Mouse (Mus musculus) embryonic facial prominence, embryonic 12.5 days (tissue): ENCODE data around the gene Nudc. TPM values are rescaled to one million over a fixed set of nuclear protein-coding genes. Genes with fewer than 3 reads are reported as not detected.

Source experiments
- ATAC-seq: fragments of 200-750 bp; cut with Nextera tagmentation; 2 replicates; pipeline ENCODE4 v1.8.0; 2017; ENCODE audit not compliant: insufficient number of reproducible peaks, insufficient read depth, low FRiP score, low TSS enrichment
- H3K27ac ChIP-seq: fragments of 300-500 bp; sonication (generic); 2 replicates; pipeline ENCODE4 v1.5.1; 2016; ENCODE audit warnings: mild to moderate bottlenecking
- H3K27me3 ChIP-seq: fragments of 300-500 bp; sonication (generic); 2 replicates; pipeline ENCODE4 v1.6.1; 2016; ENCODE audit warnings: mild to moderate bottlenecking, moderate library complexity
- H3K36me3 ChIP-seq: fragments of 300-500 bp; sonication (generic); 2 replicates; pipeline ENCODE4 v1.6.1; 2016; ENCODE audit warnings: mild to moderate bottlenecking
- H3K4me1 ChIP-seq: fragments of 300-500 bp; sonication (generic); 2 replicates; pipeline ENCODE4 v1.6.1; 2016
- H3K4me2 ChIP-seq: fragments of 300-500 bp; sonication (generic); replicated peaks from 2 replicates; pipeline ENCODE4 v1.6.1; 2016; ENCODE audit warnings: mild to moderate bottlenecking, moderate library complexity
- H3K4me3 ChIP-seq: fragments of 300-500 bp; sonication (generic); 2 replicates; pipeline ENCODE4 v1.5.1; 2016; ENCODE audit warnings: mild to moderate bottlenecking
- H3K9ac ChIP-seq: fragments of 300-500 bp; sonication (generic); 2 replicates; pipeline ENCODE4 v1.6.1; 2016; ENCODE audit warnings: mild to moderate bottlenecking, moderate library complexity
- H3K9me3 ChIP-seq: fragments of 300-500 bp; sonication (generic); 2 replicates; pipeline ENCODE4 v1.6.1; 2016; ENCODE audit warnings: mild to moderate bottlenecking, moderate library complexity
- WGBS: fragments of 180-500 bp; shearing (Covaris S2); methylation state at CpG from one replicate; pipeline ENCODE4 v1.1.7; 2016; 5-methylcytosine and 5-hydroxymethylcytosine counted together
- polyA plus RNA-seq: library from polyadenylated mRNA; unstranded; fragments of >200 nt; fragmentation: Nextera tagmentation; extraction: Ambion mirVana; gene quantifications from 2 replicates; pipeline ENCODE4 v1.2.1, GENCODE M21; 2016

Nudc gene
- polyA plus RNA-seq, 1 experiment from 2014 or later, result 369 TPM

DNA sequence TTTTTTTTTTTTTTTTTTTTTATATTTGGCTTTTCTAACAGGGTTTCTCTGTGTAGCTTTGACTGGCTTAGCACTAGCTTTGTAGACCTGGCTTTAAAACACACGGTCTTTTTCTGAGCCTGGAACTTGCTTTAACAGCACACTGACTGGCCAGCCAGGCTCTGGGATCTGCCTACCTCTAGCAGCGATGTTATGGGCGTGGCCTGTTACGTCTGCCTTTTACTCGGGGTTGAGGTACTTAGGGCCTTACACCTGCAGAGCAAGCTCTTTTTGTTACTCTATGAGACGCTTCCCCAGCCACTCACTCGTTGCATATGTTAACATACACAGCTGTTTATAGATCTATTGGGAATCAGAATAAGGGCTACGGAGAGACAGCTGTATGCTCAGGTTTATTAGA, 21.5 kb upstream of the Nudc start:
- Histone ChIP-seq H3K4me3 (no peak overlapping the region), H3K27me3 (no peaks in the 10 kb centered on the region), H3K4me1 (no peaks in the 10 kb centered on the region), H3K9me3 (no peaks in the 10 kb centered on the region), H3K27ac (no peak overlapping the region), H3K36me3 (no peaks in the 10 kb centered on the region), H3K9ac (no peak overlapping the region), H3K4me2 (no peak overlapping the region)
- no peak for ATAC-seq
- 22% methylated on average over 8 of the region's 8 CpGs for WGBS

GRCm38 (mm10) chr4:133563123-133563571, 17.4 kb upstream of the Nudc start:
- H3K9me3 ChIP-seq, result no peaks in the 10 kb centered on the region
- H3K9ac ChIP-seq, result no peak overlapping the region
- H3K4me1 ChIP-seq, result no peaks in the 10 kb centered on the region
- no peak for ATAC-seq
- H3K27ac ChIP-seq, result no peak overlapping the region
- no peak overlapping the region for H3K4me2 ChIP-seq
- no peaks in the 10 kb centered on the region for H3K27me3 ChIP-seq
- H3K36me3 ChIP-seq, result no peaks in the 10 kb centered on the region
- no peak overlapping the region for H3K4me3 ChIP-seq
- WGBS, result 76% methylated on average over 11 of the region's 11 CpGs

DNA sequence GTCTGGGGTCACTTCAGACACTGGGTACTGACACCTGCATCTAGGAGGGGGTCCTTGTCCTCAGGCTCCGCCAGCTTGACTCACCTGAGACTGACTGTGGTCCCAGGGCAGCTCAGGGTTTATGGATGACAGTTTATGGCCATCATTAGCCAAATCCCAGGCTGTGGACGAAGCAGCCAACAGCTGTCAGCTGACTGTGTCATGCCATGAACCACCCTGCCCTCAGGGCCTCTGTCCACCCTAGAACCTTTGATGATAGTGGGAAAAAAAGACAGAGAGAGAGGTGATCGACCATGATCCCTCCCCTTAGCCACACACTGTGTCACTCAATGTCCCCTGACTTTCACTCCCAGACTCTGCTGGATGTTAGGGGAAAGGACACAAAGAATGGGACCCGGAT, 15.8 kb upstream of the Nudc start:
- 62% methylated on average over 4 of the region's 4 CpGs for WGBS

GRCm38 (mm10) chr4:133559846-133560245, 14.1 kb upstream of the Nudc start:
- Histone ChIP-seq H3K4me3 (no peak overlapping the region), H3K9me3 (no peaks in the 10 kb centered on the region), H3K36me3 (no peaks in the 10 kb centered on the region), H3K4me2 (no peak overlapping the region), H3K4me1 (no peaks in the 10 kb centered on the region), H3K27me3 (no peaks in the 10 kb centered on the region), H3K27ac (no peak overlapping the region), H3K9ac (no peak overlapping the region)
- no peak for ATAC-seq
- WGBS, result 81% methylated on average over 4 of the region's 4 CpGs

More for the DNA sequence above, 15.8 kb upstream of the Nudc start:
- Histone ChIP-seq H3K9me3 (no peaks in the 10 kb centered on the region), H3K4me3 (no peak overlapping the region), H3K4me1 (no peaks in the 10 kb centered on the region), H3K9ac (no peak overlapping the region), H3K27me3 (no peaks in the 10 kb centered on the region), H3K4me2 (no peak overlapping the region), H3K27ac (no peak overlapping the region), H3K36me3 (no peaks in the 10 kb centered on the region)
- no peak for ATAC-seq

DNA sequence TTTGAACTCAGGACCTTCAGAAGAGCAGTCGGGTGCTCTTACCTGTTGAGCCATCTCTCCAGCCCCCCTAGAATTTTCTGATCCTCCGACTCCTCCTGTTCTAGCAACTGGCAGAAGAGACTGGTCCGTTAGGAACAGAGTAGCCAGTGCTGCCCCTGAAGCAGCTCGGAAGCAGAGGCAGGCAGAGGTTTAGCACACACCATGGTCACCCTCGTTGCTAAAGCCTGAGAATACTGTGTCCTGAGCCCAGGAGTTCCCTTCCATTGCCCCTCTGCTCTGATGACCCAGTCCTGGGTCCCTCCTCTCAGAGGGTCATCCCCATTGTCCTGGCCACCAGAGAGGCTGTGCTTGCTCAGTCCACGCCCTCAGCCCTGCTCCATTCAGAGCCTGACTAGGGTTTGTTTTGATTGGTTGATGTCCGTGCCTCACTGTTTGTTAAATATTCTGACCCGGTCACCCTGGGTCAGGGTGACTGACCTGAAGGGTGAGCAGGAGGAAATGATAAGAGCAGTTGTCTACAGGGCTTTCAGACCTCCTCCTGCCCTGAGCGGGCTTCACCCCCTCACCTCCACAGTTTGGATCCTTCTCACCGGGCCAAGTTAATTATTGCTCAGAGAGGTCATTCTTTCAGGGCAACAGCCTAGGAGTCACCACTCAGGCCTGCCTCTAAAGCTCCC, 11.4 kb upstream of the Nudc start:
- no peaks in the 10 kb centered on the region for H3K36me3 ChIP-seq
- 25% methylated on average over 10 of the region's 10 CpGs for WGBS
- no peaks in the 10 kb centered on the region for H3K9me3 ChIP-seq
- 0 out of 2 replicates have a peak, but pooled peaks cover 9% of the 10 kb centered on the region for H3K27me3 ChIP-seq
- no peak for ATAC-seq
- no peaks in the 10 kb centered on the region for H3K4me1 ChIP-seq
- H3K4me2 ChIP-seq, result no peak overlapping the region
- no peak overlapping the region for H3K27ac ChIP-seq
- no peak overlapping the region for H3K4me3 ChIP-seq
- no peak overlapping the region for H3K9ac ChIP-seq

DNA sequence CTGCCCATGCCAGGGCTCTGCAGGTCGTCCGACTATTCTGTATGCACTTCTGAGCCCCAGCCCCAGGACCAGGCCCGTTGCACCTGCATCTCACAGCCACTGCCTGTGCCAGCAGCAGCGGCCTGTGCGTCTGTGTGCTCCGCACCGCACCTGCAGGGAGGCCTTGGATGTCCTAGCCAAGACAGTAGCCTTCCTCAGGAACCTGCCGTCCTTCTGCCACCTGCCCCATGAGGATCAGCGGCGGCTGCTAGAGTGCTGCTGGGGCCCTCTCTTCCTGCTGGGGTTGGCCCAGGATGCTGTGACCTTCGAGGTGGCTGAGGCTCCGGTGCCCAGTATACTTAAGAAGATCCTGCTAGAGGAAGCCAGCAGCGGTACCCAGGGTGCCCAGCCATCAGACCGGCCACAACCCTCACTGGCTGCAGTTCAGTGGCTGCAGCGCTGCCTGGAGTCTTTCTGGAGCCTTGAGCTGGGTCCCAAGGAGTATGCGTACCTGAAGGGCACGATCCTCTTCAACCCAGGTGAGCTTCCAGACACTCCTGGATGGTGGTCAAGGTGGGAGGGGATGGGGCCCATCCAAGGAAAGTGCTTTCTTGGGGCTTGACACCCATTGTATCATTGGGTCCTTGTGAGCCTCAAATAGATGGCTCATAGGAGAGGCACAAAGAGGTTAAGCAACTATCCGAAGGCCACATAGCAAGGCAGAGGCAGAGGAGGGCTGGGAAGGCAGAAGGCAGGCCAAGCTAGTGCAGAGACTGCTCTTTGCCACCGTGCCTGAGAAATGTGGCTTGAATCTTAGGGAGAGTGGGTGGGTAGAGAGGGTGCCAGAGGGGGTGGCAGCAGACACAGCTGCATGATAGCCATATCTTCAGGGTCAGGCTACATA, 7.9 kb upstream of the Nudc start:
- ATAC-seq, result no peak
- no peak overlapping the region for H3K4me3 ChIP-seq
- peaks cover 14% of the 10 kb centered on the region; the same call in 1 of the 2 replicates for H3K27me3 ChIP-seq
- H3K4me2 ChIP-seq, result no peak overlapping the region
- H3K36me3 ChIP-seq, result no peaks in the 10 kb centered on the region
- H3K4me1 ChIP-seq, result no peaks in the 10 kb centered on the region
- no peak overlapping the region for H3K9ac ChIP-seq
- H3K9me3 ChIP-seq, result no peaks in the 10 kb centered on the region
- no peak overlapping the region for H3K27ac ChIP-seq
- WGBS, result 75% methylated on average over 19 of the region's 19 CpGs

GRCm38 (mm10) chr4:133552768-133553447, 7.1 kb upstream of the Nudc start, which contains the start of gene Nr0b2:
Nr0b2 (plus strand) TSS chr4:133553376.
- WGBS, result 69% methylated on average over 10 of the region's 10 CpGs

DNA sequence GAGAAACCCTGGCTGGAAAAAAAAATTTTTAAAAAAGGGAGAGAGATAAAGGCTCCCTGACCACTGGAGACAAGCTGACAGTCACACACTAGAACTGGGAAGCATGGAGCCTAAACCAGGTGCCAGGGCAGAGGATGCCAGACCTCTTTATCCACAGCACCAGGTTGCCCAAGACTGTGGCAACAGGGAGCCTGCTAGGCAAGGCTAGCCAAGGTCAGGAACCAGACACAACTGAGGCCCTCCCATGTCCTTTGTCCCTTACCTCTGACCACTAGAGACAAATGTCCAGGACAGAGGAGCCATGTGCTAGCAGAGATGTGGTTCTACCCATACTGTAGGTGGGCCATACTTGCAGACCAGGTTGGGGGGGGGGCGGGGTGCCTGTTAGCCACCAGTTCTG, 6.2 kb upstream of the Nudc start:
- Histone ChIP-seq H3K4me1 (no peaks in the 10 kb centered on the region), H3K36me3 (no peaks in the 10 kb centered on the region), H3K27me3 (peaks cover 14% of the 10 kb centered on the region; the same call in 1 of the 2 replicates), H3K27ac (no peak overlapping the region), H3K4me2 (no peak overlapping the region), H3K9ac (no peak overlapping the region), H3K4me3 (no peak overlapping the region), H3K9me3 (no peaks in the 10 kb centered on the region)
- WGBS, result 87% methylated on average over 1 of the region's 1 CpGs
- ATAC-seq, result no peak

More at GRCm38 (mm10) chr4:133552768-133553447, 7.1 kb upstream of the Nudc start, which contains the start of gene Nr0b2:
- H3K4me2 ChIP-seq, result no peak within 1 kb of the TSS
- no peaks in the 10 kb centered on the region for H3K9me3 ChIP-seq
- no peak within 1 kb of the TSS for H3K27ac ChIP-seq
- no peak within 1 kb of the TSS for H3K4me3 ChIP-seq
- no peak within 1 kb of the TSS for H3K9ac ChIP-seq
- peaks cover 14% of the 10 kb centered on the region; the same call in 1 of the 2 replicates for H3K27me3 ChIP-seq
- H3K36me3 ChIP-seq, result no peaks in the 10 kb centered on the region
- no peaks in the 10 kb centered on the region for H3K4me1 ChIP-seq
- ATAC-seq, result no peak

- H3K4me1 ChIP-seq, result no peaks in the 10 kb centered on the region
- H3K9me3 ChIP-seq, result no peaks in the 10 kb centered on the region
- WGBS, result 90% methylated on average over 5 of the region's 5 CpGs
Observed at GRCm38 (mm10) chr4:133536652-133537051, 9.1 kb downstream of the Nudc start.

DNA sequence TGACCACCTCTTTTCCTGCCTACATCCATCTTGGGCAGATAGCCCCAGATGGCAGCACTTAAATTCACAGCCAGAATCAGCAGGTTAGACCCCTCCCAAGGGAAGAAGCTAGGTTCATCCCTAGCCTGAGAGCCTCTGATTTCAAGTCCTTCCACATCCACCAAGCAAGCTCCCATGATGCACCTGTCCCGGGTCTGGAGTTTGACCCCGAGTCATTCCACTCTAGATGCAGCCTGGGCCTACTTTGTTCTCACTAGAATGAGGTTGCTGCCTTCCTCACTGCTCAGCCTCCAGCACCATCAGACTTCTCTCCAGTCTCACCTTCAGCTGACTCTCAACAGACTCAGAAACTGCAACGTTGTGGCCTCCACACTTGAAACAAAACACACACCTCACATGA, 9.7 kb downstream of the Nudc start:
- no peak for ATAC-seq
- H3K4me2 ChIP-seq, result no peak overlapping the region
- H3K9ac ChIP-seq, result no peak overlapping the region
- 83% methylated on average over 3 of the region's 3 CpGs for WGBS
- H3K27ac ChIP-seq, result no peak overlapping the region
- H3K4me1 ChIP-seq, result no peaks in the 10 kb centered on the region
- H3K27me3 ChIP-seq, result no peaks in the 10 kb centered on the region
- no peak overlapping the region for H3K4me3 ChIP-seq
- H3K9me3 ChIP-seq, result no peaks in the 10 kb centered on the region
- H3K36me3 ChIP-seq, result peaks cover 93% of the 10 kb centered on the region

More at GRCm38 (mm10) chr4:133536652-133537051, 9.1 kb downstream of the Nudc start:
- Histone ChIP-seq H3K4me2 (no peak overlapping the region), H3K27ac (no peak overlapping the region), H3K27me3 (no peaks in the 10 kb centered on the region), H3K9ac (no peak overlapping the region), H3K36me3 (peaks cover 90% of the 10 kb centered on the region), H3K4me3 (no peak overlapping the region)
- ATAC-seq, result no peak

DNA sequence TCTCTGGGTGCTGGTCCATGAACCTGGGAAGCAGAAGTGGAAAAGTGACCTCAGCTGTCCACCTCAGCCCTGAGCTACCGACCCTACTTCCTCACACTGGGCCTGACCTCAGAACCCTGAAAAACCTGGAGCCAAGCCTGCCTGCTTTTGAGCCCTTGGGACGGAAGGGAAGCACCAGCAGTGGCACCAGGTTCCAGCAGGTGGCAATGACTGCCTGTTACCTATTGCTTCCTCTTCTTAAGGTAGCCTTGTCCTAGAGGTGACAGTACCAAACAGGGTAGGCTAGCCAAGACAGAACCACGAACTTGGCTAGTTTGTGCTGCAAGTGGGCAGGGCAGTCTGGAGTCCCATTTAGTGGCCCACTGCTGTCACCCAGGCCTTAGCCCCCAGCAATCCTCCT, 13.0 kb downstream of the Nudc start:
- WGBS, result 90% methylated on average over 3 of the region's 3 CpGs
- Histone ChIP-seq H3K36me3 (peaks cover 89% of the 10 kb centered on the region), H3K4me2 (no peak overlapping the region), H3K9ac (no peak overlapping the region), H3K27me3 (no peaks in the 10 kb centered on the region), H3K4me1 (no peaks in the 10 kb centered on the region), H3K9me3 (no peaks in the 10 kb centered on the region), H3K27ac (no peak overlapping the region), H3K4me3 (no peak overlapping the region)
- no peak for ATAC-seq
